Mouse (Mus musculus): ENCODE data around the gene Phactr3. TPM values are rescaled to one million over a fixed set of nuclear protein-coding genes. Genes with fewer than 3 reads are reported as not detected.

Phactr3 gene
- total and polyA plus RNA-seq, 3 experiments, result not detected

- TF ChIP-seq TCF12 (IDR thresholded peaks at IDR 0.05; ENCODE audit: low read depth, low read length) (no peak), E2F4 (IDR thresholded peaks at IDR 0.05; ENCODE audit: borderline replicate concordance, low read depth, low read length) (no peak), ZC3H11A (IDR thresholded peaks at IDR 0.05; ENCODE audit: low read depth, low read length) (no peak), KAT2A (conservative IDR thresholded peaks at IDR 0.05; ENCODE audit: low read depth, low read length) (no peak), ZNF384 (IDR thresholded peaks at IDR 0.05; ENCODE audit: low read depth, low read length) (no peak), MAZ (IDR thresholded peaks at IDR 0.05; ENCODE audit: low read depth, low read length) (no peak), POLR2A (IDR thresholded peaks at IDR 0.05; ENCODE audit: control insufficient read depth in 1 of 2, insufficient read depth in 1 of 2, low read depth in 1 of 2, low read length in 2 of 2, poor library complexity in 1 of 2) (no peak), TAL1 (IDR thresholded peaks at IDR 0.05; ENCODE audit: low read length) (no peak), CHD2 (IDR thresholded peaks at IDR 0.05; ENCODE audit: low read length) (no peak), USF1 (IDR thresholded peaks at IDR 0.05; ENCODE audit: low read depth, low read length) (no peak), SIN3A (IDR thresholded peaks at IDR 0.05; ENCODE audit: low read length) (no peak), NELFE (IDR thresholded peaks at IDR 0.05; ENCODE audit: low read depth, low read length) (no peak), JUND (IDR thresholded peaks at IDR 0.05; ENCODE audit: low read depth, low read length) (no peak), NRF1 (IDR thresholded peaks at IDR 0.05; ENCODE audit: insufficient read depth, low read depth, low read length, poor library complexity, severe bottlenecking) (no peak), MAX (IDR thresholded peaks at IDR 0.05; ENCODE audit: low read length) (no peak), GABPA (IDR thresholded peaks at IDR 0.05; ENCODE audit: low read depth, low read length) (no peak), POLR2AphosphoS5 (IDR thresholded peaks at IDR 0.05; ENCODE audit: borderline replicate concordance, low read depth, low read length) (no peak), TBP (IDR thresholded peaks at IDR 0.05; ENCODE audit: low read depth, low read length) (no peak), MAFK (IDR thresholded peaks at IDR 0.05; ENCODE audit: borderline replicate concordance, low read depth, low read length) (no peak)
- Histone ChIP-seq H3K4me1 (ENCODE audit: control insufficient read depth in 1 of 2, insufficient read depth in 2 of 2, low read length in 2 of 2) (no peaks in the 10 kb centered on the region), H3K27ac (ENCODE audit: control insufficient read depth, low read depth, low read length) (no peak overlapping the region), H3K9ac (ENCODE audit: control insufficient read depth, low read depth, low read length, poor library complexity, severe bottlenecking) (no peak overlapping the region), H3K9me3 (replicated peaks; ENCODE audit: insufficient read depth, low read length) (no peaks in the 10 kb centered on the region), H3K27me3 (ENCODE audit: control insufficient read depth in 1 of 2, insufficient read depth in 2 of 2, low read length in 2 of 2) (no peaks in the 10 kb centered on the region), H3K79me2 (ENCODE audit: control insufficient read depth, insufficient read depth, low read length, poor library complexity) (no peaks in the 10 kb centered on the region), H3K4me3 (ENCODE audit: control insufficient read depth in 1 of 2, insufficient read depth in 1 of 2, low read depth in 2 of 2, low read length in 2 of 2) (no peak overlapping the region), H3K36me3 (ENCODE audit: control insufficient read depth in 1 of 2, insufficient read depth in 2 of 2, low read length in 2 of 2) (no peaks in the 10 kb centered on the region)
- DNase-seq (ENCODE audit: low read depth, low spot score), result no peak
Observed at GRCm38 (mm10) chr2:178131011-178131410, 12.2 kb downstream of the Phactr3 start.

- no peak overlapping the region for H3K27ac ChIP-seq (ENCODE audit: control insufficient read depth, low read depth, low read length)
- no peaks in the 10 kb centered on the region for H3K9me3 ChIP-seq (replicated peaks; ENCODE audit: insufficient read depth, low read length)
- DNase-seq (ENCODE audit: low read depth, low spot score), result no peak
- H3K4me3 ChIP-seq (ENCODE audit: control insufficient read depth in 1 of 2, insufficient read depth in 1 of 2, low read depth in 2 of 2, low read length in 2 of 2), result no peak overlapping the region
- H3K36me3 ChIP-seq (ENCODE audit: control insufficient read depth in 1 of 2, insufficient read depth in 2 of 2, low read length in 2 of 2), result no peaks in the 10 kb centered on the region
- H3K4me1 ChIP-seq (ENCODE audit: control insufficient read depth in 1 of 2, insufficient read depth in 2 of 2, low read length in 2 of 2), result no peaks in the 10 kb centered on the region
- H3K27me3 ChIP-seq (ENCODE audit: control insufficient read depth in 1 of 2, insufficient read depth in 2 of 2, low read length in 2 of 2), result no peaks in the 10 kb centered on the region
- no peaks in the 10 kb centered on the region for H3K79me2 ChIP-seq (ENCODE audit: control insufficient read depth, insufficient read depth, low read length, poor library complexity)
- TF ChIP-seq NRF1 (IDR thresholded peaks at IDR 0.05; ENCODE audit: insufficient read depth, low read depth, low read length, poor library complexity, severe bottlenecking) (no peak), USF2 (IDR thresholded peaks at IDR 0.05; ENCODE audit: borderline replicate concordance in 1 of 2, insufficient read depth in 1 of 2, low read depth in 1 of 2, low read length in 2 of 2) (no peak)
- H3K9ac ChIP-seq (ENCODE audit: control insufficient read depth, low read depth, low read length, poor library complexity, severe bottlenecking), result no peak overlapping the region
Observed at GRCm38 (mm10) chr2:178131606-178132365, 13.0 kb downstream of the Phactr3 start.

Data from MEL (cell line).